Mouse (Mus musculus): Measurements from ENCODE around the gene Gm614. TPM values are rescaled to one million over a fixed set of nuclear protein-coding genes. Genes with fewer than 3 reads are reported as not detected.

The Gm614 gene
- total and polyA plus RNA-seq, 3 experiments = not detected

- Histone ChIP-seq H3K4me3 (ENCODE audit: low read depth, low read length) (no peak overlapping the region), H3K36me3 (replicated peaks) (peaks cover 93% of the 10 kb centered on the region), H3K9me3 (replicated peaks) (no peaks in the 10 kb centered on the region), H3K27me3 (ENCODE audit: insufficient read depth, low read length) (no peaks in the 10 kb centered on the region), H3K4me1 (ENCODE audit: insufficient read depth, low read depth, low read length) (peaks cover 48% of the 10 kb centered on the region)
- ATAC-seq (ENCODE audit: extremely low read depth, insufficient number of reproducible peaks, low FRiP score, poor library complexity, severe bottlenecking) (no peak), DNase-seq (ENCODE audit: low spot score) (no peak)
- TF ChIP-seq GATA2 (IDR thresholded peaks at IDR 0.05; ENCODE audit: borderline replicate concordance, low read depth, low read length) = no peak
- no peak for TF ChIP-seq TAL1 (conservative IDR thresholded peaks at IDR 0.05; ENCODE audit: low read depth, low read length)
- no peak for TF ChIP-seq GATA1 (IDR thresholded peaks at IDR 0.05; ENCODE audit: borderline replicate concordance, low read length)
- TF ChIP-seq CTCF (IDR thresholded peaks at IDR 0.05; ENCODE audit: low read depth, low read length) = no peak
- no peak for TF ChIP-seq POLR2AphosphoS5 (IDR thresholded peaks at IDR 0.05; ENCODE audit: insufficient replicate concordance, low read depth, low read length)
These were observed 22.3 kb upstream of the Gm614 start for GRCm38 (mm10) chrX:101285953-101286670.

GRCm38 (mm10) chrX:101285534-101285933 lies 21.7 kb upstream of the Gm614 start:
- no peak for ATAC-seq (ENCODE audit: extremely low read depth, insufficient number of reproducible peaks, low FRiP score, poor library complexity, severe bottlenecking)
- H3K4me1 ChIP-seq (ENCODE audit: insufficient read depth, low read depth, low read length) = peaks cover 48% of the 10 kb centered on the region
- no peak for TF ChIP-seq GATA1 (IDR thresholded peaks at IDR 0.05; ENCODE audit: borderline replicate concordance, low read length)
- TF ChIP-seq POLR2AphosphoS5 (IDR thresholded peaks at IDR 0.05; ENCODE audit: insufficient replicate concordance, low read depth, low read length) = no peak
- no peak for TF ChIP-seq GATA2 (IDR thresholded peaks at IDR 0.05; ENCODE audit: borderline replicate concordance, low read depth, low read length)
- peak; percentile 49 for TF ChIP-seq CTCF (IDR thresholded peaks at IDR 0.05; ENCODE audit: low read depth, low read length)
- H3K9me3 ChIP-seq (replicated peaks) = no peaks in the 10 kb centered on the region
- H3K36me3 ChIP-seq (replicated peaks) = peaks cover 93% of the 10 kb centered on the region
- no peaks in the 10 kb centered on the region for H3K27me3 ChIP-seq (ENCODE audit: insufficient read depth, low read length)
- no peak for DNase-seq (ENCODE audit: low spot score)
- no peak overlapping the region for H3K4me3 ChIP-seq (ENCODE audit: low read depth, low read length)

- no peaks in the 10 kb centered on the region for H3K27me3 ChIP-seq (ENCODE audit: insufficient read depth, low read length)
- no peak overlapping the region for H3K4me3 ChIP-seq (ENCODE audit: low read depth, low read length)
- H3K4me1 ChIP-seq (ENCODE audit: insufficient read depth, low read depth, low read length) = peaks cover 26% of the 10 kb centered on the region
- TF ChIP-seq POLR2AphosphoS5 (IDR thresholded peaks at IDR 0.05; ENCODE audit: insufficient replicate concordance, low read depth, low read length) = no peak
- peaks cover 89% of the 10 kb centered on the region for H3K36me3 ChIP-seq (replicated peaks)
- ATAC-seq (ENCODE audit: extremely low read depth, insufficient number of reproducible peaks, low FRiP score, poor library complexity, severe bottlenecking) (no peak), DNase-seq (ENCODE audit: low spot score) (no peak)
- no peaks in the 10 kb centered on the region for H3K9me3 ChIP-seq (replicated peaks)
These were observed 19.0 kb upstream of the Gm614 start for GRCm38 (mm10) chrX:101282813-101283212.

- Histone ChIP-seq H3K27me3 (ENCODE audit: insufficient read depth, low read length) (no peaks in the 10 kb centered on the region), H3K4me3 (ENCODE audit: low read depth, low read length) (peak within 1 kb of the TSS; percentile 72), H3K9me3 (replicated peaks) (no peaks in the 10 kb centered on the region), H3K36me3 (replicated peaks) (peaks cover 44% of the 10 kb centered on the region), H3K4me1 (ENCODE audit: insufficient read depth, low read depth, low read length) (peaks cover 18% of the 10 kb centered on the region)
- ATAC-seq (ENCODE audit: extremely low read depth, insufficient number of reproducible peaks, low FRiP score, poor library complexity, severe bottlenecking) (peak; percentile 95), DNase-seq (ENCODE audit: low spot score) (peak; percentile 75)
- TF ChIP-seq TAL1 (conservative IDR thresholded peaks at IDR 0.05; ENCODE audit: low read depth, low read length) (no peak), CTCF (IDR thresholded peaks at IDR 0.05; ENCODE audit: low read depth, low read length) (no peak), GATA1 (IDR thresholded peaks at IDR 0.05; ENCODE audit: borderline replicate concordance, low read length) (no peak), GATA2 (IDR thresholded peaks at IDR 0.05; ENCODE audit: borderline replicate concordance, low read depth, low read length) (no peak), POLR2AphosphoS5 (IDR thresholded peaks at IDR 0.05; ENCODE audit: insufficient replicate concordance, low read depth, low read length) (no peak)
These were observed 10.3 kb upstream of the Gm614 start, which contains the start of gene Med12 for GRCm38 (mm10) chrX:101273875-101274738. Gene Med12 (plus strand): TSS chrX:101274030.

GRCm38 (mm10) chrX:101273410-101273809 lies 9.6 kb upstream of the Gm614 start:
- no peaks in the 10 kb centered on the region for H3K27me3 ChIP-seq (ENCODE audit: insufficient read depth, low read length)
- H3K36me3 ChIP-seq (replicated peaks) = peaks cover 37% of the 10 kb centered on the region
- no peak for ATAC-seq (ENCODE audit: extremely low read depth, insufficient number of reproducible peaks, low FRiP score, poor library complexity, severe bottlenecking)
- no peaks in the 10 kb centered on the region for H3K9me3 ChIP-seq (replicated peaks)
- peak overlapping the region; percentile 72; the same call in 1 of the 2 replicates for H3K4me3 ChIP-seq (ENCODE audit: low read depth, low read length)
- H3K4me1 ChIP-seq (ENCODE audit: insufficient read depth, low read depth, low read length) = peaks cover 18% of the 10 kb centered on the region
- no peak for DNase-seq (ENCODE audit: low spot score)
- TF ChIP-seq GATA1 (IDR thresholded peaks at IDR 0.05; ENCODE audit: borderline replicate concordance, low read length) (no peak), TAL1 (conservative IDR thresholded peaks at IDR 0.05; ENCODE audit: low read depth, low read length) (no peak), POLR2AphosphoS5 (IDR thresholded peaks at IDR 0.05; ENCODE audit: insufficient replicate concordance, low read depth, low read length) (no peak), GATA2 (IDR thresholded peaks at IDR 0.05; ENCODE audit: borderline replicate concordance, low read depth, low read length) (no peak), CTCF (IDR thresholded peaks at IDR 0.05; ENCODE audit: low read depth, low read length) (no peak)

GRCm38 (mm10) chrX:101268755-101269124 lies 4.9 kb upstream of the Gm614 start, which contains the start of gene Gm20489:
Gene Gm20489 (minus strand): TSS chrX:101269023.
- Histone ChIP-seq H3K9me3 (replicated peaks) (no peaks in the 10 kb centered on the region), H3K36me3 (replicated peaks) (no peaks in the 10 kb centered on the region), H3K4me3 (ENCODE audit: low read depth, low read length) (no peak within 1 kb of the TSS), H3K27me3 (ENCODE audit: insufficient read depth, low read length) (no peaks in the 10 kb centered on the region), H3K4me1 (ENCODE audit: insufficient read depth, low read depth, low read length) (peaks cover 43% of the 10 kb centered on the region)
- ATAC-seq (ENCODE audit: extremely low read depth, insufficient number of reproducible peaks, low FRiP score, poor library complexity, severe bottlenecking) (no peak), DNase-seq (ENCODE audit: low spot score) (no peak)
- TF ChIP-seq CTCF (IDR thresholded peaks at IDR 0.05; ENCODE audit: low read depth, low read length) (no peak), GATA2 (IDR thresholded peaks at IDR 0.05; ENCODE audit: borderline replicate concordance, low read depth, low read length) (no peak), POLR2AphosphoS5 (IDR thresholded peaks at IDR 0.05; ENCODE audit: insufficient replicate concordance, low read depth, low read length) (no peak), GATA1 (IDR thresholded peaks at IDR 0.05; ENCODE audit: borderline replicate concordance, low read length) (no peak), TAL1 (conservative IDR thresholded peaks at IDR 0.05; ENCODE audit: low read depth, low read length) (no peak)
